In the genomic region with DNA sequence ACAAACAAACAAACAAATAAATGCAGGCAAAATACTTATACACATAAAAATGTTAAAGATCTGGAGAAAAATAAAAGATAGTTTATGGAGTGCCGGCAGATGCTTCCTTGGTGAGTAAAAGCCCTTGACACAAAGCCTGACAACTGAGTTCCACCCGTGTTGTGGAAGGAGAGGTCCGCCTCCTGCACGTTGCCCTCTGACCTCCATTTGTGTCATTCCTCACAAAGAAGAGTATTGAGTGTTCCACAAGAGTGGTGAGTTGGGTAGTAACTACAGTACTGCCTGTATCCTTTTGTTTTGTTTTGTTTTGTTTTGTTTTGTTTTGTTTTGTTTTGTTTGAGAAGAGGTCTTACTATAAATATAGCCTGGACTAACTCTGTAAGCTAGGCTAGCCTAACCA, we compare ENCODE assay signal across 1 mouse cellular context.
TF ChIP-seq lines count a peak whose summit lies in the region.

No protein-coding gene starts in this region.

TF ChIP-seq in myocyte, 11 proteins besides CTCF, POLR2A, EP300 and RAD21:
- no peak for TF ChIP-seq TCF12 (IDR thresholded peaks at IDR 0.05; ENCODE audit: insufficient read depth, poor library complexity, severe bottlenecking)
- TF ChIP-seq TCF3 (IDR thresholded peaks at IDR 0.05; ENCODE audit: insufficient read length, low read depth) = no peak
- TF ChIP-seq POLR2AphosphoS2 (IDR thresholded peaks at IDR 0.05; ENCODE audit: insufficient read length, low read depth) = peak; percentile 50
